Mouse (Mus musculus): ENCODE results near the gene Gipc3. TPM values are rescaled to one million over a fixed set of nuclear protein-coding genes. Genes with fewer than 3 reads are reported as not detected.
A peak's percentile ranks its signal among the peaks of the same experiment; 100 is the strongest.

The Gipc3 gene
- polyA plus RNA-seq, 1 experiment from 2014 or later: 0.06 TPM

GRCm38 (mm10) chr10:81316338-81317060, 26.6 kb downstream of the Gipc3 start:
- Histone ChIP-seq H3K9ac (ENCODE audit: low read length) (peak overlapping the region; percentile 61), H3K4me2 (replicated peaks; ENCODE audit: low read depth) (peak overlapping the region; percentile 61), H3K27ac (replicated peaks) (peak overlapping the region; percentile 65), H3K4me1 (replicated peaks; ENCODE audit: control insufficient read depth, insufficient read depth) (0 out of 2 replicates have a peak, but pooled peaks cover 9% of the 10 kb centered on the region), H3K9me3 (ENCODE audit: control insufficient read depth, low read length) (no peaks in the 10 kb centered on the region), H3K27me3 (ENCODE audit: control insufficient read depth, insufficient read depth, low read length) (no peaks in the 10 kb centered on the region), H3K36me3 (ENCODE audit: control insufficient read depth, insufficient read depth, low read length) (peaks cover 12% of the 10 kb centered on the region), H3K4me3 (ENCODE audit: low read depth, low read length) (peak overlapping the region; percentile 28)
- WGBS: 54% methylated on average over 16 of the region's 16 CpGs
- DNase-seq (ENCODE audit: low spot score) (peak; percentile 59), ATAC-seq (ENCODE audit: low FRiP score, low TSS enrichment) (no peak)
- peak; percentile 74 for TF ChIP-seq CTCF (IDR thresholded peaks at IDR 0.05; ENCODE audit: low read depth)
- no peak for TF ChIP-seq EP300 (optimal IDR thresholded peaks at IDR 0.05)

- ATAC-seq (ENCODE audit: low FRiP score, low TSS enrichment): no peak
- H3K36me3 ChIP-seq (ENCODE audit: control insufficient read depth, insufficient read depth, low read length): peaks cover 17% of the 10 kb centered on the region
- TF ChIP-seq EP300 (optimal IDR thresholded peaks at IDR 0.05): no peak
- TF ChIP-seq CTCF (IDR thresholded peaks at IDR 0.05; ENCODE audit: low read depth): no peak
- WGBS: 92% methylated on average over 16 of the region's 16 CpGs
- no peak for DNase-seq (ENCODE audit: low spot score)
- no peaks in the 10 kb centered on the region for H3K9me3 ChIP-seq (ENCODE audit: control insufficient read depth, low read length)
- H3K4me2 ChIP-seq (replicated peaks; ENCODE audit: low read depth): no peak overlapping the region
- no peak overlapping the region for H3K4me3 ChIP-seq (ENCODE audit: low read depth, low read length)
- 0 out of 2 replicates have a peak, but pooled peaks cover 9% of the 10 kb centered on the region for H3K4me1 ChIP-seq (replicated peaks; ENCODE audit: control insufficient read depth, insufficient read depth)
- H3K9ac ChIP-seq (ENCODE audit: low read length): no peak overlapping the region
- no peak overlapping the region for H3K27ac ChIP-seq (replicated peaks)
- H3K27me3 ChIP-seq (ENCODE audit: control insufficient read depth, insufficient read depth, low read length): no peaks in the 10 kb centered on the region
Measured at GRCm38 (mm10) chr10:81315587-81315986, 27.5 kb downstream of the Gipc3 start.

GRCm38 (mm10) chr10:81314201-81314600, 28.9 kb downstream of the Gipc3 start:
- Histone ChIP-seq H3K4me3 (ENCODE audit: low read depth, low read length) (no peak overlapping the region), H3K9ac (ENCODE audit: low read length) (no peak overlapping the region), H3K4me1 (replicated peaks; ENCODE audit: control insufficient read depth, insufficient read depth) (0 out of 2 replicates have a peak, but pooled peaks cover 6% of the 10 kb centered on the region), H3K9me3 (ENCODE audit: control insufficient read depth, low read length) (no peaks in the 10 kb centered on the region), H3K27me3 (ENCODE audit: control insufficient read depth, insufficient read depth, low read length) (no peaks in the 10 kb centered on the region), H3K27ac (replicated peaks) (no peak overlapping the region), H3K4me2 (replicated peaks; ENCODE audit: low read depth) (no peak overlapping the region), H3K36me3 (ENCODE audit: control insufficient read depth, insufficient read depth, low read length) (peaks cover 19% of the 10 kb centered on the region)
- 78% methylated on average over 7 of the region's 7 CpGs for WGBS
- DNase-seq (ENCODE audit: low spot score): no peak
- TF ChIP-seq EP300 (optimal IDR thresholded peaks at IDR 0.05) (no peak), CTCF (IDR thresholded peaks at IDR 0.05; ENCODE audit: low read depth) (no peak)
- no peak for ATAC-seq (ENCODE audit: low FRiP score, low TSS enrichment)

- Histone ChIP-seq H3K9me3 (ENCODE audit: control insufficient read depth, low read length) (no peaks in the 10 kb centered on the region), H3K4me3 (ENCODE audit: low read depth, low read length) (no peak overlapping the region), H3K27ac (replicated peaks) (no peak overlapping the region), H3K4me1 (replicated peaks; ENCODE audit: control insufficient read depth, insufficient read depth) (0 out of 2 replicates have a peak, but pooled peaks cover 3% of the 10 kb centered on the region), H3K27me3 (ENCODE audit: control insufficient read depth, insufficient read depth, low read length) (no peaks in the 10 kb centered on the region), H3K36me3 (ENCODE audit: control insufficient read depth, insufficient read depth, low read length) (peaks cover 25% of the 10 kb centered on the region), H3K4me2 (replicated peaks; ENCODE audit: low read depth) (no peak overlapping the region), H3K9ac (ENCODE audit: low read length) (no peak overlapping the region)
- WGBS: 89% methylated on average over 13 of the region's 13 CpGs
- ATAC-seq (ENCODE audit: low FRiP score, low TSS enrichment): no peak
- no peak for TF ChIP-seq CTCF (IDR thresholded peaks at IDR 0.05; ENCODE audit: low read depth)
- no peak for TF ChIP-seq EP300 (optimal IDR thresholded peaks at IDR 0.05)
- no peak for DNase-seq (ENCODE audit: low spot score)
Measured at GRCm38 (mm10) chr10:81313581-81313980, 29.5 kb downstream of the Gipc3 start.

- Histone ChIP-seq H3K4me1 (replicated peaks; ENCODE audit: control insufficient read depth, insufficient read depth) (no peaks in the 10 kb centered on the region), H3K27ac (replicated peaks) (no peak overlapping the region), H3K9me3 (ENCODE audit: control insufficient read depth, low read length) (no peaks in the 10 kb centered on the region), H3K4me2 (replicated peaks; ENCODE audit: low read depth) (no peak overlapping the region), H3K36me3 (ENCODE audit: control insufficient read depth, insufficient read depth, low read length) (peaks cover 39% of the 10 kb centered on the region), H3K9ac (ENCODE audit: low read length) (no peak overlapping the region), H3K27me3 (ENCODE audit: control insufficient read depth, insufficient read depth, low read length) (no peaks in the 10 kb centered on the region), H3K4me3 (ENCODE audit: low read depth, low read length) (no peak overlapping the region)
- DNase-seq (ENCODE audit: low spot score): no peak
- ATAC-seq (ENCODE audit: low FRiP score, low TSS enrichment): no peak
- WGBS: 83% methylated on average over 5 of the region's 5 CpGs
- TF ChIP-seq CTCF (IDR thresholded peaks at IDR 0.05; ENCODE audit: low read depth) (no peak), EP300 (optimal IDR thresholded peaks at IDR 0.05) (no peak)
Measured at GRCm38 (mm10) chr10:81309571-81309970, 33.5 kb downstream of the Gipc3 start.

Measured in stomach, postnatal 0 days (tissue).